Mouse (Mus musculus) c-Kit-negative CD71-positive TER-119-positive erythroid progenitor cells, embryonic 14.5 days (primary cell): ENCODE measurements around the gene Uggt2.
"Not testable (repeated sequence)": the region's sequence is repeated elsewhere in the genome, so short reads cannot be mapped to it uniquely, and the experiment has no call there.

Source experiments
- DNase-seq: peaks from one replicate; pipeline ENCODE4 v3.0.0-alpha.2; 2013; ENCODE audit warnings: low read depth, low spot score

Uggt2 gene

DNA sequence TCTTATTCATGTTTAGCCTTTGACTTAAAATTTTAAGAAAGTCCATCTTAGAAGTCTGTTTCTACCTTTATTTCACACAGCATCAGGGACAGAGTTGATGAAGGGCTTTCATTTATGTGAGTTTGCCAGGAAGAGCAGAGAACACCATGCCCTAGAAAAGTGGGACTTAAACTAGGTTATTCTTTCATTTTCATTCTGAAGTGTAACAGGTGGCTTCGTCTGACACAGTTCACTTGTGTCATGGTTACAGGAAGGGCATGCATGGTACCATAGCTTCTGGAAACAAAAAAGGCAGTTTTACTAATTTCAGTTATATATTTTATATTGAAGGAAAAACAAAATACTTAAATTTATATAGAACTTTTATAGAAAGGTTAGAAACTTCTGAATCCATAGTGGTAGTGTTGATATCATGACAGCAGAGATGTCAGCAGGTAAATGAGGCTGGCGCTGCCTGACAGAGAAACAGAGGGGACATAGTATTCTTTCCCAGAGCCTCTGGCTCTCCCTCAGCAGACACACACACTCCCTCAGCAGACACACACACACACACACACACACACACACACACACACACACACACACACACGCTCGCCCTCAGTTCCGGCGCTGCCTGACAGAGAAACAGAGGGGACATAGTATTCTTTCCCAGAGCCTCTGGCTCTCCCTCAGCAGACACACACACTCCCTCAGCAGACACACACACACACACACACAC is 117.4 kb downstream of the Uggt2 start:
- DNase-seq = not testable (repeated sequence)

GRCm38 (mm10) chr14:118980890-118981289 is 118.3 kb downstream of the Uggt2 start:
- no peak for DNase-seq

GRCm38 (mm10) chr14:118980358-118980757 is 118.9 kb downstream of the Uggt2 start:
- no peak for DNase-seq

- DNase-seq = no peak
Observed at GRCm38 (mm10) chr14:118979571-118980325, 119.5 kb downstream of the Uggt2 start.

DNA sequence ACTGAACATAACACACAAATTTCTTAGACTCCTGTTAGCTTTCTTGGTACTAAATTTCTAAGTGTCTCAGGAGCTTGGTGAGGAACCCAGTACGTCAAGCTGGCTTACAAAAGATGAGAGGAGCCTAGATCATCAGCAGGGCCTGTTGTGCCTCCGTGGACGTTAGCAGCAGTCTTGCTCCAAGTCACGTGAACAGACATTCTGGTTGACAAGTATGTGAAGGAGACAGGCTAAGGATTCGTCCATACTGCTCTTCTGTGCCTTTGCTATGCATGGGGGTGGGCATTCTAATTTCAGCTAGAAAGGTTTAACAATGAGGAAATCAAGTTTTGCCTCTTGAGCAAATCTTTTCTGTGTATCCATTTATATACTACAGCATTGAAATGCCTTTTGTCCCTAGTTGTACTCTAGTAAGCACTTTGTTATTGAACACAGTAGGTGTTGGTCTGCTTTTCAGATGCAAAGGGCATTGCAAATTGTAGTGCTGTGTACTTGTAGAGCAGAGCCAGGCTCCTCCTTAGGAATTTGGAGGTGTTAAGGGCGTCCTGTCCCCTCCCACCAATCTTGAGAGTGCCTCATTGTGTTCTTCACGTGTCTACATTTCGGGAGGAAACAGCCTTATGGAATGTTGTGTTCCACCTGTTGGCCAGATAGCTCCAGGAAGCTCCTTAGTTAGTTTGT is 122.0 kb downstream of the Uggt2 start:
- DNase-seq = no peak

DNA sequence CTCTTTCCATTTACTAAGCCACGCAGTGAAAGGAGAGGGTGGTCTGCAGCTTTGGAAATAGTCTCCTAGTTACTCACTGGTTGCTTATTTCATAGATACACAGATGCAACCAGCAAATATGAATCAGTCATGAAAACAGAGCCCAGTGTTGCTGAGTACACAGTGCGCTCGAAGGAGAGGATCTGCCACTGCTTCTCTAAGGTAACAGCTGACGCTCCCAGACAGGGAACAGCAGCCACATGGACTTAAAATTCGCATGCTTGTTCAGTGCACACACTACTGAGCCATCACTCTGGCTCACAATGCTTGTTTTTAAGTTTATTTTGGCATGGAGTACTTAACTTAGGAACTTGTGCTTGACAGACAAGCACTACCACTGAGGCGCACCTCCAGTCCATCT is 127.0 kb downstream of the Uggt2 start:
- no peak for DNase-seq

DNA sequence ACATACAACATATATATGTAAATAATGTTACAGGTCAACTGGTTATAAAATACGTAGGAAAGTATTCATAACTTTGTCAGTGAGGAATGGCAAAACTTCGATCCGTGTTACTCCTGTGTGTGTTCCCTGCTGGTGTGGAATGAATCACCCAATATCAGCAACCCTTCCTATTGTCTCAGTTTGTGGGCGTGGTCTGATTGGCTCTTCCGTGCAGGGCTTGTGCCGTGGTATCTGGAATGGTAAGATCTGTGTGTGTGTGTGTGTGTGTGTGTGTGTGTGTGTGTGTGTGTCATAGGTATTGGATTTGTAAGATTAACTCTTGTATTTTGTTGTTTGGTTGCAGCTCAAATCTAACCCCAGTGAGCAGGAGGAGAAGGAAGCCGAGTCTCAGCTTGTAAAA is 131.6 kb downstream of the Uggt2 start:
- DNase-seq = no peak

GRCm38 (mm10) chr14:118965356-118966000 is 133.8 kb downstream of the Uggt2 start:
- DNase-seq = no peak

- DNase-seq = no peak
Observed at GRCm38 (mm10) chr14:118958010-118958409, 141.2 kb downstream of the Uggt2 start.

DNA sequence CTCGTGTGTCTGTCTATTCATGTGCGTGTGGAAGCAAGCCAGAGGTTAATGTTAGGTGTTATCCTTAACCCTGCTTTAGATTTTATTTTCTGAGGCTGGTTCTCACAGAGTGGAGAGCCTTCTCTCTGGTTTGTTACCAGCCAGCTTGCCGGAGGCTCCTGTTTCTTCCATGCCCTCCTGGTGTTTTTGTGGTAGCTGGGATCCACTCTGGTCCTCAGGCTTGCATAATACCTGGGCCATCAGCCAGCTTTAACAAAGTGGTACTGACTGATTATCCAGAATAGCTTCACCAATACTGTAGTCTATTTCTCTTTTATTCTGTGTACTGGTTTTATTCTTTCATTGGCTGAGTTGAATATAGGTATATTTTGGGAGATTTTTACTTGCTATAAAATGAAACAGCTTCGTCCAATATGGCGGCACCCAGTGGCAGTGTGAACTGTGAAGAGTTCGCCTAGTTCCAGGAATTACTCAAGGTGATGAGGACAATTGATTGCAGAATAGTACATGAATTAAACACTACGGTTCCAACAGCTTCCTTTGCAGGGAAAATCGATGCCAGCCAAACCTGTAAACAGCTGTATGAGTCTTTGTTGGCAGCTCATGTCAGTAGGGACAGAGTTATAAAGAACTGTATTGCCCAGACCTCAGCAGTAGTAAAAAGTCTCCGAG is 147.2 kb downstream of the Uggt2 start:
- no peak for DNase-seq

GRCm38 (mm10) chr14:118948841-118949240 is 150.4 kb downstream of the Uggt2 start:
- DNase-seq = no peak

DNA sequence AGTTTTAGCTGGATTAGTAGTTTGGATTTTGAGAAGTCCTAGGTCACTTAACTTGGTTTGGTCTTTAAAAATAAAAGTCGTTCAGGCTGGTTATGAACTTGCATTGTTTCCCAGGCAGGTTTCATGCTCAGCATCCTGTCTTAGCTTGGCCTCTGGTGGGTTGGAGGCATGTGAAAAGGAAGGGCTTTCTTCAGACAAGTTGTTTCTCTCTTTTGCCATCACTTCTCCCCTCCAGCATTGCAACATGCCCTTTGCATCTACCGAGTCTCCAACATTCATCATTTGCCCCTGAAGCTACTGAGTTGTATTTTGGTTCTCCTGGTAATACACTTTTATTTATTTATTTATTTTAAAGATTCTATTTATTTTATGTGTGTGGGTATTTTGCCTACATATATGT is 154.5 kb downstream of the Uggt2 start:
- no peak for DNase-seq

DNA sequence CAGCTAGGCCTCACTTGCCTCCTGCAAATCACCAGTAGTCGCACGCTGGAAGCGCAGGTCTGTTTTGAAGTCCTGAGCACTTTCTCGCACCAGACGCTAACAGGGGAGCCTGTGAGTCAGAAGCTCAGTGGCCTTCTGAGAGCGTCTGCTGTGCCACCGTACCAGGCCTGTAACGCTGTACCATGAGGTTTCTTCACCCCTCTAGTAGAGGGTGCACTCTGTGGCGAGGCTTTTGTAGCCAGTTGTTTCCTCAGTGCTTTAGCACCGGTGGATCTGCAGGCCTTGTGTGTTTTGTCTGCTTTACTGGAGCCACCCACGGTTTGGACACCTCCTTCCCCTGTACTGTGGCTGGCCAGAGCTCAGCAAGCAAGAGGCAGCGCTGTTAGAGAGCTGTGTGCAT is 157.2 kb downstream of the Uggt2 start:
- no peak for DNase-seq

GRCm38 (mm10) chr14:118940796-118941495 is 158.3 kb downstream of the Uggt2 start:
- no peak for DNase-seq

DNA sequence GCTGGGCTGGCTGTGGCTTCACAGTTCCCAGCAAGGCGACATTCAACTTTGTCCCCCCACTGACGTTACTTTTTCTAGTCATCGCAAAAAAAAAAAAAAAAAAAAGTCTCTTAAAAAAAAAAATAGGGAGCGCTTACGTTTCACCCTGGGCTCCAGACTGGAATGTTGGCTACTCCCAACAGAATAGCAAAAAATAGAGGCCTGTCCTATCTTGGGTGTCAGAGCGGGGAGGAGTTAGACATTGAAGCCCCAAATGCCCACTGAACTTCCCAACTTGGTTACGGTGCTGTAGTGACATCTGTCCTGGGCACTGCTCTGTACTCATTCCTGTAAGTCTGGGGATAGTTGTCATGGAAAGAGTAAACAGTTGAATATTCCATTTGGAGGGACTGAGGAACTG is 160.7 kb downstream of the Uggt2 start:
- DNase-seq = peak; percentile 21

- peak; percentile 95 for DNase-seq
Observed at GRCm38 (mm10) chr14:118937533-118938492, 161.4 kb downstream of the Uggt2 start, which contains the start of gene Dnajc3. TSS of gene Dnajc3 (plus strand) at chr14:118937976.

DNA sequence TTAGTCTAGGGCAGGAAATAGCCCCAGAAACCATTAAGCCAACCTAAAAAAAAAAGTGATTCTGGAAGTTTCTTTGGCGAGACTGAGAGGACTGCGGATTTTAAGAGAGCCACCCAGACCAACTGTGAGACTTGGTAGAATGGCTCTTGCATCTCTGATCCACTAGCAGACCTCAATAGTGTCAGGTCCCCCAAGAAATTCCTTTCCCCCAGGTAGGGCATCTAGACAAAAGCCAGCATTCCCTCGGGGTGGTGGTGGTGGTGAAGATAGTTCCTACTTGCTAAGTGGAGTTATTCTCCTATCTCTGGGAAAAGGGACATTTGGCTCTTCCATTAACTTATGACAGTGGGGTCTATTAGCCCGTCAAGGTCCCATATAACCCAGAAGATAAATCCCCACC is 162.3 kb downstream of the Uggt2 start:
- no peak for DNase-seq

DNA sequence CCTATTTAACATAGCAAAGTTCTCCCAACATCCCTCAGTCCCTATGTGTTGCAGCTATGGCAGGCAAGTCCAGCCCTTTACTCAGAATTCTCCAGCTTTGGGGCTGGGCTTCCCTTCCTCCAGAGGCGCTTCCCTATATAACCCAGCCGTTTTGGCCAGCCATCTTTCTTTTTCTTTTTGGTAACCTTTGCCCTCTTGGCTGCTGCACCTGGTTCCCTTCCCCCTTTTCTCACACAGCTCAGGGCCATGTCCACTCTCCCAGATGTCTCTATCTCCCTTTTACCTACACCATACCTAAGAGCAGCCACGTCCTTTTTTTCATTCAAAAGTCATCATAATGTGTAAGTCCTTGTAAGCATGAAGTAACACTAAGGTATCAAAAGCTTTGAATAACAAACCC is 163.0 kb downstream of the Uggt2 start:
- DNase-seq = no peak
